Comparison of ENCODE assay signal across 16 mouse cellular contexts in genomic region chr13:101620660-101621059, GRCm38 (mm10).
"Had no signal": no experiment of that assay in that cellular context is flagged by ENCODE, and none has a peak within 500 bp of the region (broad histone marks: within the 10 kb centered on the region; RNA-seq: fewer than 3 reads in every experiment).

No protein-coding gene starts in this region.

- H3K27me3 ChIP-seq: liver, embryonic 12.5 days; midbrain, embryonic 12.5 days; neural tube, embryonic 13.5 days; neural tube, embryonic 15.5 days; stomach, embryonic 15.5 days had no signal

- H3K36me3 ChIP-seq: liver, embryonic 12.5 days; midbrain, embryonic 12.5 days; neural tube, embryonic 13.5 days; neural tube, embryonic 15.5 days; stomach, embryonic 15.5 days had no signal

- H3K4me3 ChIP-seq: liver, embryonic 12.5 days; midbrain, embryonic 12.5 days; myocyte; neural tube, embryonic 13.5 days; neural tube, embryonic 15.5 days; stomach, embryonic 15.5 days had no signal

- DNase-seq: lung, adult 18-20 months; lung, embryonic 14.5 days; lung, postnatal 10 days; lung, postnatal 4 days; right cerebral cortex, postnatal 14 days; thymus, adult 2 months; thymus, postnatal 25 days had no signal

- H3K9ac ChIP-seq: liver, embryonic 12.5 days; liver, embryonic 14.5 days; lung, embryonic 14.5 days; midbrain, embryonic 12.5 days; neural tube, embryonic 13.5 days; neural tube, embryonic 15.5 days; stomach, embryonic 15.5 days had no signal

- ATAC-seq: liver, embryonic 12.5 days; midbrain, embryonic 16.5 days had no signal

- H3K4me2 ChIP-seq: liver, embryonic 12.5 days; lung, embryonic 14.5 days; midbrain, embryonic 12.5 days; neural tube, embryonic 13.5 days; neural tube, embryonic 15.5 days; stomach, embryonic 15.5 days had no signal

- H3K27ac ChIP-seq: liver, embryonic 12.5 days; liver, embryonic 14.5 days; midbrain, embryonic 12.5 days; neural tube, embryonic 13.5 days; neural tube, embryonic 15.5 days; stomach, embryonic 15.5 days; stomach, postnatal 0 days had no signal

- H3K4me1 ChIP-seq: liver, embryonic 12.5 days; neural tube, embryonic 15.5 days had no signal

- H3K9me3 ChIP-seq: liver, embryonic 12.5 days; midbrain, embryonic 12.5 days; neural tube, embryonic 13.5 days; neural tube, embryonic 15.5 days; stomach, embryonic 15.5 days had no signal
